Mouse (Mus musculus) thymus, adult 2 months (tissue): Measurements from ENCODE around the gene Emsy.

ENCODE experiments used
- CTCF ChIP-seq: fragments of 200-500 bp; IDR thresholded peaks from 2 replicates; pipeline ENCODE4 v1.5.1; 2012; ENCODE audit warnings: mild to moderate bottlenecking, control low read depth, low read length, moderate library complexity, borderline replicate concordance; ENCODE audit not compliant: control insufficient read depth, poor library complexity, insufficient read depth; ENCODE audit errors: extremely low read depth
- POLR2A ChIP-seq: fragments of 200-500 bp; IDR thresholded peaks from 2 replicates; pipeline ENCODE4 v1.6.1; 2012; ENCODE audit warnings: mild to moderate bottlenecking, low read length, control low read depth, moderate library complexity; ENCODE audit not compliant: control insufficient read depth, poor library complexity, insufficient read depth; ENCODE audit errors: extremely low read depth

- TF ChIP-seq CTCF (no peak), POLR2A (no peak)
Measured at GRCm38 (mm10) chr7:98670831-98671230, 14.2 kb upstream of the Emsy start.
